Mouse (Mus musculus) heart, embryonic 16.5 days (tissue): ENCODE results near the gene Gm20388. TPM values are rescaled to one million over a fixed set of nuclear protein-coding genes. Genes with fewer than 3 reads are reported as not detected.

Experiments
- ATAC-seq: fragments of 200-750 bp; cut with Nextera tagmentation; replicated peaks from 2 replicates; pipeline ENCODE4 v1.8.0; 2017; ENCODE audit warnings: moderate number of reproducible peaks; ENCODE audit not compliant: insufficient read depth, low FRiP score; ENCODE audit errors: extremely low read depth
- H3K27ac ChIP-seq: fragments of 300-500 bp; sonication (generic); 2 replicates; pipeline ENCODE4 v1.5.1; 2014; ENCODE audit warnings: mild to moderate bottlenecking, low read length, control low read depth, moderate library complexity
- H3K27me3 ChIP-seq: fragments of 300-500 bp; sonication (generic); 2 replicates; pipeline ENCODE4 v1.6.1; 2014; ENCODE audit warnings: low read length, mixed read lengths; ENCODE audit not compliant: control insufficient read depth, insufficient read depth
- H3K36me3 ChIP-seq: fragments of 300-500 bp; sonication (generic); 2 replicates; pipeline ENCODE4 v1.6.1; 2014; ENCODE audit not compliant: control insufficient read depth, insufficient read depth
- H3K4me1 ChIP-seq: fragments of 300-500 bp; sonication (generic); 2 replicates; pipeline ENCODE4 v1.6.1; 2014; ENCODE audit warnings: low read length, mixed read lengths; ENCODE audit not compliant: control insufficient read depth, insufficient read depth
- H3K4me2 ChIP-seq: fragments of 300-500 bp; sonication (generic); 2 replicates; pipeline ENCODE4 v1.6.1; 2014; ENCODE audit warnings: low read depth, mild to moderate bottlenecking, control low read depth, low read length
- H3K4me3 ChIP-seq: fragments of 300-500 bp; sonication (generic); 2 replicates; pipeline ENCODE4 v1.5.1; 2014; ENCODE audit warnings: mild to moderate bottlenecking, control low read depth, low read length
- H3K9ac ChIP-seq: fragments of 300-500 bp; sonication (generic); 2 replicates; pipeline ENCODE4 v1.6.1; 2014; ENCODE audit warnings: low read length, control low read depth
- H3K9me3 ChIP-seq: fragments of 300-500 bp; sonication (generic); replicated peaks from 2 replicates; pipeline ENCODE4 v1.6.1; 2016; ENCODE audit warnings: low read length; ENCODE audit not compliant: control insufficient read depth
- WGBS: fragments of 180-500 bp; shearing (Covaris S2); extraction: QIAGEN DNeasy Blood & Tissue Kit; methylation state at CpG from one replicate; pipeline ENCODE4 v1.1.7; 2014; 5-methylcytosine and 5-hydroxymethylcytosine counted together
- polyA plus RNA-seq: library from polyadenylated mRNA; unstranded; fragments of >200 nt; fragmentation: Nextera tagmentation; extraction: Ambion mirVana; gene quantifications from 2 replicates; pipeline ENCODE4 v1.2.1, GENCODE M21; 2015

Gene Gm20388
- polyA plus RNA-seq, 1 experiment from 2014 or later: 4.5 TPM

GRCm38 (mm10) chr8:124316466-124317136, 4406.0 kb downstream of the Gm20388 start:
- no peaks in the 10 kb centered on the region for H3K36me3 ChIP-seq
- peak overlapping the region; percentile 17; the same call in 1 of the 2 replicates for H3K4me3 ChIP-seq
- H3K4me2 ChIP-seq: peak overlapping the region; percentile 50
- peak overlapping the region; percentile 94 for H3K27ac ChIP-seq
- ATAC-seq: peak; percentile 87
- no peaks in the 10 kb centered on the region for H3K9me3 ChIP-seq
- peak overlapping the region; percentile 58 for H3K9ac ChIP-seq
- peaks cover 64% of the 10 kb centered on the region for H3K4me1 ChIP-seq
- no peaks in the 10 kb centered on the region for H3K27me3 ChIP-seq
- WGBS: 20% methylated on average over 12 of the region's 12 CpGs

GRCm38 (mm10) chr8:124317191-124317682, 4406.6 kb downstream of the Gm20388 start:
- H3K4me1 ChIP-seq: peaks cover 64% of the 10 kb centered on the region
- no peaks in the 10 kb centered on the region for H3K27me3 ChIP-seq
- no peaks in the 10 kb centered on the region for H3K36me3 ChIP-seq
- H3K9ac ChIP-seq: peak overlapping the region; percentile 58
- no peaks in the 10 kb centered on the region for H3K9me3 ChIP-seq
- WGBS: 26% methylated on average over 8 of the region's 8 CpGs
- no peak for ATAC-seq
- H3K27ac ChIP-seq: peak overlapping the region; percentile 94
- H3K4me2 ChIP-seq: peak overlapping the region; percentile 50
- H3K4me3 ChIP-seq: peak overlapping the region; percentile 17; the same call in 1 of the 2 replicates

DNA sequence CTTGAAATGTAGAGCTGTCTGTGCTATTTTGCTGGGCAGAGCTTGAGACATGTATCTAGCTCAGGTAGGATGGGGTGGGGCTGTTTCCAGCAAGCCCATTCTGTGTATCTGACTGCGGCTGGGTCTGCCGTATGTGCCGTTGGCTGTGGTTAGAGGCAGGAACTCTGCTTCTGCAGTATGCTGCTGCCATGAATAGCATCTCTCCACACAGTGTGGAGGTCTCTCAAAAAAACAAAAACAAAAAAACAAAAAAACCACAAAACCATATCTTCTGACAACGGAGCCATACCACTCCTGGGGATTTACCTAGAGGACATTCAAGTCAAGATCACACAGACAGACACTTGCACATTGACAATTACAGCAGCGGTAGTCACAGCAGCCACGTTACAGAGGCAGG, 4407.2 kb downstream of the Gm20388 start:
- Histone ChIP-seq H3K4me2 (no peak overlapping the region), H3K27me3 (no peaks in the 10 kb centered on the region), H3K4me3 (no peak overlapping the region), H3K4me1 (peaks cover 64% of the 10 kb centered on the region), H3K27ac (0 out of 2 replicates have a peak overlapping the region, but pooled peaks have one; percentile 37), H3K9ac (no peak overlapping the region), H3K9me3 (no peaks in the 10 kb centered on the region), H3K36me3 (no peaks in the 10 kb centered on the region)
- no peak for ATAC-seq
- 60% methylated on average over 6 of the region's 6 CpGs for WGBS

DNA sequence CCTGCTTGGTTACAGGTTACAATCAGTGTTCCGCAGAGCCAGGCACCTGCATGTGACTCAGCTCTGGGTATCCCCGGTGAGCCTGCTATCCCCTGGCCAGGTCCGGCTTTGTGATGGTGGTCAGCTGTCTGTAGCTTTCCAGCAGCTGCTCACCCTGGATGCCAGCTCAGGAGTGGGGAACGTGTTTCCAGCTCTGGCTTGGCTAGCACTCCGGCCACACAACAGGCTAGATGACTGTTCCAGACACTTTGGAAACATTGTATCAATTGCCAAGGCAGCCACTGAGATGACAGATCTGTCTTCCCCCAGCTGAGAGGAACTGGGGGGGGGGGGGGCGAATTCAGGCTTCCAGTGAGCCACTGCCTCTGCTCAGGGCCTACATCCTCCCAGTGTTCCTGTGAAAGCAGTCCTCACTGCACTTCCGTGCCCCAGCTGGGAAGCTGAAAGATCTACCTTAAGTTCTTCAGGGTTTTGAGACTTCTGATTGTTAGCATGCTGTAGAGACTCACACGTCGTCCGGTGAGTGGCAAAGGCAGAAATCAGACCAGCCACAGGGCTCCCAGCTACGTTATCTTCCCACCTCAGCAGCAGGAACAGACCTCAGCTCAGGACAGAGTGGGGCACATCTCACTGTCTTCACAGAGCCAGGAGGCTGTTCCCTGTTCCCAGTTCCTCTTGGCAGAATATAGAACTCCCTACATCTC, 4408.1 kb downstream of the Gm20388 start:
- Histone ChIP-seq H3K4me2 (no peak overlapping the region), H3K9ac (no peak overlapping the region), H3K4me1 (peaks cover 59% of the 10 kb centered on the region), H3K9me3 (no peaks in the 10 kb centered on the region), H3K4me3 (no peak overlapping the region), H3K36me3 (peaks cover under 1% of the 10 kb centered on the region), H3K27me3 (no peaks in the 10 kb centered on the region), H3K27ac (peak overlapping the region; percentile 54)
- 41% methylated on average over 11 of the region's 11 CpGs for WGBS
- no peak for ATAC-seq

DNA sequence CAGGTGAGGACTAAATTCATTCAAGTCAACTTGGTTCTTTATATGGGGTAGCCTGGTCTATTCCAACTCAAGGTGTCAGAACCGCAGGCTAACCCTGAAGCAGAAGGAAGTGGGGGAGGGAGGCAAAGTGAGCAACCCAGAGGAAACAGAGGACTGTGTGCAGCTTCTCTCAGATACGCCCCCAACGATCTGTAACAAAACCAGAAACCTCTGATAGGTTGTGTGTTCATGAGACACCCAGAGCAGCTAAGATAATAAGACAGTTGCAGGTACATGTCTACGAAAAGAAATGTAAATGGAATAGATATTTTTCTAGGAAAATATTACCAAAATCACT, 4408.6 kb downstream of the Gm20388 start:
- H3K4me1 ChIP-seq: peaks cover 54% of the 10 kb centered on the region
- H3K9me3 ChIP-seq: no peaks in the 10 kb centered on the region
- H3K27me3 ChIP-seq: no peaks in the 10 kb centered on the region
- no peak overlapping the region for H3K4me3 ChIP-seq
- no peak for ATAC-seq
- peaks cover 5% of the 10 kb centered on the region for H3K36me3 ChIP-seq
- H3K4me2 ChIP-seq: no peak overlapping the region
- WGBS: 71% methylated on average over 4 of the region's 4 CpGs
- H3K9ac ChIP-seq: no peak overlapping the region
- H3K27ac ChIP-seq: no peak overlapping the region; the same call in 1 of the 2 replicates

DNA sequence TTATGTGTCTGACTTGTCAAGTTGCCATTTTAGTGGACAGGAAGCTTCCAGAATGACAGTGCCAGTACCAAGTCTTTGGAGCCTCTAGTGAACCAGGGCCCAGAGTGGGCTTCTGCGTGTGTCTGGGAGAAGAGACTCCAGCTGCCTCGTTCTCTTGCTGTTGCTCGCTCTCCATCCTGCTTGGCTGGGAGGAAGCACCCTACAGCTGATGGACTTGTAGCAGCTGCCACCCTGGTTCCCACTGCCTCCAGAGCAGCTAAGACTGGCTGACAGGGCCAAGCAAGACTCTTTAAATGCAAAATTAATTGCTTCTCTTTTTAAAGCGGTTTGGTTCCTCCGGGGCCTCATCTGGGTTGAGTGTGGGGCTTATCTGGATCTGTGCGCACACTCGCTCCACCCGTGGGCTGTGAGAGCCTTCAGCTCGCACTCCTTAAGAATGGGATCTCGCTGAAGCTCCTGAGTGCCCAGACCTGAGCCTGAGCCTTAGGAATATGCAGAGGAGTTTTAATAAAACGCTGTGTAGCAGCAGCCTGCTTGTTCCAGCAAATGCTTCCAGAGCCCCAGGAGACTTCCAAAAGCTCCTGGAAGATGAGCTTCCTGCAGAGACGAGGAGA, 4410.7 kb downstream of the Gm20388 start:
- ATAC-seq: no peak
- H3K9ac ChIP-seq: no peak overlapping the region
- H3K27ac ChIP-seq: no peak overlapping the region
- 63% methylated on average over 12 of the region's 12 CpGs for WGBS
- H3K4me1 ChIP-seq: peaks cover 34% of the 10 kb centered on the region
- H3K27me3 ChIP-seq: no peaks in the 10 kb centered on the region
- no peaks in the 10 kb centered on the region for H3K9me3 ChIP-seq
- H3K36me3 ChIP-seq: peaks cover 20% of the 10 kb centered on the region
- H3K4me3 ChIP-seq: no peak overlapping the region
- no peak overlapping the region for H3K4me2 ChIP-seq

DNA sequence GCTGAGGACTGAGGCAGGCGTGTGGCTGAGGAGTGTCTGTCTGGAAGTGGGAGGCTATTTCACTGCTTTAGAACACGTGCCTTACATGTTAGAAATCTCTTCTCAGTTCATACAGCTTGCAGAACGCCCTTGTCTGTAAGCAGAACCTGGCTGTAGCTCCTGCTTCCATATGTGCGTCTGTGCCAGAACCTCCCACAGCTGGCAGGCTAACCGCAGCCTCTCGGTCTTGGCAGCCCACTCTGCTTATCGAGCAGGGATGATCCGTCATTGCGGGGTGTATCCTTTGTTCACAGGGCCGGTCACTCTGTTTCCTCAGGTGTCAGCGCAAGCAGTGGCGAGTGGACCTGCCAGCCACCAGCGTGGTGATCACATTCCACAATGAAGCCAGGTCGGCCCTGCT, 4412.7 kb downstream of the Gm20388 start:
- peaks cover 14% of the 10 kb centered on the region for H3K4me1 ChIP-seq
- no peak for ATAC-seq
- no peak overlapping the region for H3K9ac ChIP-seq
- H3K27ac ChIP-seq: no peak overlapping the region
- H3K9me3 ChIP-seq: no peaks in the 10 kb centered on the region
- no peaks in the 10 kb centered on the region for H3K27me3 ChIP-seq
- peaks cover 27% of the 10 kb centered on the region for H3K36me3 ChIP-seq
- no peak overlapping the region for H3K4me2 ChIP-seq
- H3K4me3 ChIP-seq: no peak overlapping the region
- WGBS: 80% methylated on average over 14 of the region's 14 CpGs

- 80% methylated on average over 7 of the region's 7 CpGs for WGBS
- no peak overlapping the region for H3K4me3 ChIP-seq
- H3K9ac ChIP-seq: no peak overlapping the region
- H3K4me2 ChIP-seq: no peak overlapping the region
- H3K9me3 ChIP-seq: no peaks in the 10 kb centered on the region
- H3K27me3 ChIP-seq: no peaks in the 10 kb centered on the region
- no peak for ATAC-seq
- no peak overlapping the region for H3K27ac ChIP-seq
- H3K4me1 ChIP-seq: peaks cover 9% of the 10 kb centered on the region
- H3K36me3 ChIP-seq: peaks cover 38% of the 10 kb centered on the region
Measured at GRCm38 (mm10) chr8:124328259-124328658, 4417.6 kb downstream of the Gm20388 start.

GRCm38 (mm10) chr8:124329690-124330089, 4419.0 kb downstream of the Gm20388 start:
- no peak overlapping the region for H3K9ac ChIP-seq
- no peak overlapping the region for H3K4me3 ChIP-seq
- 82% methylated on average over 10 of the region's 10 CpGs for WGBS
- peaks cover 9% of the 10 kb centered on the region for H3K4me1 ChIP-seq
- no peak for ATAC-seq
- H3K4me2 ChIP-seq: no peak overlapping the region
- H3K27me3 ChIP-seq: no peaks in the 10 kb centered on the region
- H3K9me3 ChIP-seq: no peaks in the 10 kb centered on the region
- H3K27ac ChIP-seq: no peak overlapping the region
- H3K36me3 ChIP-seq: peaks cover 36% of the 10 kb centered on the region
